Mouse (Mus musculus) intestine, postnatal 0 days (tissue): Measurements from ENCODE around the gene Sqor. TPM values are rescaled to one million over a fixed set of nuclear protein-coding genes. Genes with fewer than 3 reads are reported as not detected.
A peak's percentile ranks its signal among the peaks of the same experiment; 100 is the strongest.

ENCODE experiments used
- ATAC-seq: fragments of 200-750 bp; cut with Nextera tagmentation; 2 replicates; pipeline ENCODE4 v1.8.0; 2017; ENCODE audit warnings: mild to moderate bottlenecking, moderate TSS enrichment, moderate library complexity
- H3K27ac ChIP-seq: fragments of 300-500 bp; sonication (generic); 2 replicates; pipeline ENCODE4 v1.5.1; 2014; ENCODE audit warnings: mild to moderate bottlenecking, low read depth, low read length, moderate library complexity
- H3K27me3 ChIP-seq: fragments of 300-500 bp; sonication (generic); replicated peaks from 2 replicates; pipeline ENCODE4 v1.6.1; 2014; ENCODE audit warnings: low read length, mixed read lengths; ENCODE audit not compliant: control insufficient read depth, insufficient read depth
- H3K36me3 ChIP-seq: fragments of 300-500 bp; sonication (generic); 2 replicates; pipeline ENCODE4 v1.6.1; 2014; ENCODE audit warnings: mild to moderate bottlenecking, moderate library complexity; ENCODE audit not compliant: control insufficient read depth, insufficient read depth
- H3K4me1 ChIP-seq: fragments of 300-500 bp; sonication (generic); replicated peaks from 2 replicates; pipeline ENCODE4 v1.6.1; 2014; ENCODE audit warnings: antibody characterized with exemption, low read length, mixed read lengths; ENCODE audit not compliant: control insufficient read depth, insufficient read depth
- H3K4me2 ChIP-seq: fragments of 300-500 bp; sonication (generic); replicated peaks from 2 replicates; pipeline ENCODE4 v1.6.1; 2014; ENCODE audit warnings: low read depth, mild to moderate bottlenecking, moderate library complexity
- H3K4me3 ChIP-seq: fragments of 300-500 bp; sonication (generic); 2 replicates; pipeline ENCODE4 v1.5.1; 2014; ENCODE audit warnings: low read depth, low read length
- H3K9ac ChIP-seq: fragments of 300-500 bp; sonication (generic); 2 replicates; pipeline ENCODE4 v1.6.1; 2014; ENCODE audit warnings: mild to moderate bottlenecking, low read depth, low read length
- H3K9me3 ChIP-seq: fragments of 300-500 bp; sonication (generic); 2 replicates; pipeline ENCODE4 v1.6.1; 2016; ENCODE audit warnings: mixed run types; ENCODE audit not compliant: control insufficient read depth
- CTCF ChIP-seq: sonication (generic); IDR thresholded peaks from 2 replicates; pipeline ENCODE4 v1.5.1; 2016; ENCODE audit warnings: low read depth, mild to moderate bottlenecking, control low read depth, antibody characterized with exemption, moderate library complexity
- WGBS: fragments of 180-500 bp; shearing (Covaris S2); extraction: QIAGEN DNeasy Blood & Tissue Kit; methylation state at CpG from one replicate; pipeline ENCODE4 v1.1.7; 2014; 5-methylcytosine and 5-hydroxymethylcytosine counted together
- polyA plus RNA-seq: library from polyadenylated mRNA; unstranded; fragments of >200 nt; fragmentation: Nextera tagmentation; extraction: Ambion mirVana; gene quantifications from 2 replicates; pipeline ENCODE4 v1.2.1, GENCODE M21; 2015

Gene Sqor
- 58.3 and 62.2 TPM in 2 replicates for polyA plus RNA-seq

- Histone ChIP-seq H3K9ac (peak within 1 kb of the TSS; percentile 67), H3K4me3 (peak within 1 kb of the TSS; percentile 62), H3K4me1 (peaks cover 2% of the 10 kb centered on the region; the same call in 1 of the 2 replicates), H3K27ac (peak within 1 kb of the TSS; percentile 78), H3K9me3 (no peaks in the 10 kb centered on the region), H3K27me3 (no peaks in the 10 kb centered on the region), H3K4me2 (peak within 1 kb of the TSS; percentile 84), H3K36me3 (no peaks in the 10 kb centered on the region)
- WGBS, result under 1% methylated on average over 37 of the region's 46 CpGs
- peak; percentile 34; the same call in 1 of the 2 replicates for TF ChIP-seq CTCF
- ATAC-seq, result peak; percentile 93
Measured at GRCm38 (mm10) chr2:122765071-122765793, at the start of gene Sqor. TSS of gene Sqor (plus strand) at chr2:122765237.

- Histone ChIP-seq H3K9ac (no peak overlapping the region), H3K4me2 (no peak overlapping the region), H3K36me3 (no peaks in the 10 kb centered on the region), H3K27ac (no peak overlapping the region), H3K4me1 (no peaks in the 10 kb centered on the region), H3K9me3 (no peaks in the 10 kb centered on the region), H3K4me3 (no peak overlapping the region), H3K27me3 (no peaks in the 10 kb centered on the region)
- ATAC-seq, result no peak
- TF ChIP-seq CTCF, result no peak
- WGBS, result 86% methylated on average over 3 of the region's 3 CpGs
Measured at GRCm38 (mm10) chr2:122716301-122716842, 48.7 kb upstream of the Sqor start.

- H3K4me2 ChIP-seq, result no peak overlapping the region
- 52% methylated on average over 1 of the region's 1 CpGs for WGBS
- no peaks in the 10 kb centered on the region for H3K9me3 ChIP-seq
- H3K4me1 ChIP-seq, result no peaks in the 10 kb centered on the region
- no peak overlapping the region for H3K9ac ChIP-seq
- ATAC-seq, result no peak
- no peaks in the 10 kb centered on the region for H3K27me3 ChIP-seq
- no peaks in the 10 kb centered on the region for H3K36me3 ChIP-seq
- H3K4me3 ChIP-seq, result no peak overlapping the region
- H3K27ac ChIP-seq, result no peak overlapping the region
- TF ChIP-seq CTCF, result no peak
Measured at GRCm38 (mm10) chr2:122719232-122719631, 45.8 kb upstream of the Sqor start.

- 68% methylated on average over 3 of the region's 3 CpGs for WGBS
- no peak for TF ChIP-seq CTCF
- Histone ChIP-seq H3K4me3 (no peak overlapping the region), H3K36me3 (no peaks in the 10 kb centered on the region), H3K27me3 (no peaks in the 10 kb centered on the region), H3K27ac (no peak overlapping the region), H3K4me2 (no peak overlapping the region), H3K9me3 (no peaks in the 10 kb centered on the region), H3K4me1 (no peaks in the 10 kb centered on the region), H3K9ac (no peak overlapping the region)
- ATAC-seq, result 0 out of 2 replicates have a peak, but pooled peaks have one; percentile 19
Measured at GRCm38 (mm10) chr2:122720564-122720963, 44.5 kb upstream of the Sqor start.

GRCm38 (mm10) chr2:122725604-122726003 lies 39.4 kb upstream of the Sqor start:
- Histone ChIP-seq H3K9ac (no peak overlapping the region), H3K27me3 (no peaks in the 10 kb centered on the region), H3K36me3 (no peaks in the 10 kb centered on the region), H3K27ac (no peak overlapping the region), H3K4me2 (no peak overlapping the region), H3K9me3 (no peaks in the 10 kb centered on the region), H3K4me1 (no peaks in the 10 kb centered on the region), H3K4me3 (no peak overlapping the region)
- ATAC-seq, result no peak
- TF ChIP-seq CTCF, result peak; percentile 83
- 61% methylated on average over 10 of the region's 10 CpGs for WGBS

- no peak overlapping the region for H3K4me2 ChIP-seq
- no peak overlapping the region for H3K27ac ChIP-seq
- H3K4me3 ChIP-seq, result no peak overlapping the region
- no peaks in the 10 kb centered on the region for H3K36me3 ChIP-seq
- WGBS, result 69% methylated on average over 2 of the region's 2 CpGs
- no peaks in the 10 kb centered on the region for H3K27me3 ChIP-seq
- H3K4me1 ChIP-seq, result no peaks in the 10 kb centered on the region; the same call in 1 of the 2 replicates
- no peaks in the 10 kb centered on the region for H3K9me3 ChIP-seq
- ATAC-seq, result no peak
- H3K9ac ChIP-seq, result no peak overlapping the region
- TF ChIP-seq CTCF, result no peak
Measured at GRCm38 (mm10) chr2:122731456-122731855, 33.6 kb upstream of the Sqor start.
